Mouse (Mus musculus) bone marrow, adult 2 months (tissue): ENCODE data around the gene Msl1.

Source experiments
- CTCF ChIP-seq: fragments of 200-500 bp; IDR thresholded peaks from 2 replicates; pipeline ENCODE4 v1.5.1; 2011; ENCODE audit warnings: low read length, control low read depth; ENCODE audit not compliant: control insufficient read depth, insufficient read depth
- POLR2A ChIP-seq: fragments of 200-500 bp; IDR thresholded peaks from 2 replicates; pipeline ENCODE4 v1.6.1; 2011; ENCODE audit warnings: low read depth, mild to moderate bottlenecking, control low read depth, low read length, borderline replicate concordance; ENCODE audit not compliant: control insufficient read depth

DNA sequence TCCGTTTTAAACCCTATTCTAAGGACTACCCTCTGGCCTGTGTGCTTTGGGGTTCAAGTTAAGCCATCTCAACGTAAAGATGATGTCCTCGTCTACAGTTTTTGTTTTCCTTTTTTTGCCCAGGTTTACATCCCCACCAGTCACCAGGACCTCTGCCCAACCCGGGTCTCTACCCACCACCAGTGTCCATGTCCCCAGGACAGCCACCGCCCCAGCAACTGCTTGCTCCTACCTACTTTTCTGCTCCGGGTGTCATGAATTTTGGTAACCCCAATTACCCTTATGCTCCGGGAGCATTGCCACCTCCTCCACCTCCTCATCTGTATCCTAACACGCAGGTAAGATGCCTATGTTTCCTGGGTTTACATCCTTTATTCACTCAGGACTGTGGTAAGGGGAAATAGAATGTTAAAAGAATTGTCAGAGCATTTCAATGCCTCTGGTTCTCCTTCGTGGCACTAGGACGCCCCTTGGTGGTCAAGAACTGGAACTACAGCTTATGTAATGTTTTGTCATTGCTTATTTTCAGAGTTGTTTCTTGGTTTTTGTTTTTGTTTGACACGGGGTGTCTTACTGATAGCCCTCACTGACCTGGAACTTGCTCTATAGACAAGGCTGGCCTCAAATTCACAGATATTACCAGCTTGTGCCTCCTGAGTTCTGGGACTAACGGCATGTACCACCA is 33.9 kb downstream of the Msl1 start:
- TF ChIP-seq CTCF (peak; percentile 34; the same call in 1 of the 2 replicates), POLR2A (no peak)
